Mouse (Mus musculus): ENCODE results near the gene 1700022I11Rik. TPM values are rescaled to one million over a fixed set of nuclear protein-coding genes. Genes with fewer than 3 reads are reported as not detected.
A peak's percentile ranks its signal among the peaks of the same experiment; 100 is the strongest.

Gene 1700022I11Rik
- polyA plus RNA-seq, 1 experiment = 22.4 TPM

GRCm38 (mm10) chr4:43019176-43019575, 49.8 kb downstream of the 1700022I11Rik start:
- H3K4me3 ChIP-seq (ENCODE audit: control insufficient read depth, low read depth, low read length) = peak overlapping the region; percentile 61
- H3K4me1 ChIP-seq (ENCODE audit: control insufficient read depth, insufficient read depth, low read length) = peaks cover 16% of the 10 kb centered on the region
- no peaks in the 10 kb centered on the region; the same call in 1 of the 2 replicates for H3K36me3 ChIP-seq (ENCODE audit: control insufficient read depth, insufficient read depth, low read length)
- no peaks in the 10 kb centered on the region for H3K27me3 ChIP-seq (ENCODE audit: control insufficient read depth, insufficient read depth, low read length)
- no peak for TF ChIP-seq CTCF (IDR thresholded peaks at IDR 0.05; ENCODE audit: control insufficient read depth, insufficient read depth, insufficient replicate concordance, low read depth, low read length)
- H3K27ac ChIP-seq (ENCODE audit: control insufficient read depth, insufficient read depth, low read depth, low read length) = no peak overlapping the region; the same call in 1 of the 2 replicates

GRCm38 (mm10) chr4:43019641-43020465, 50.4 kb downstream of the 1700022I11Rik start:
- Histone ChIP-seq H3K27ac (ENCODE audit: control insufficient read depth, insufficient read depth, low read depth, low read length) (peak overlapping the region; percentile 54), H3K27me3 (ENCODE audit: control insufficient read depth, insufficient read depth, low read length) (no peaks in the 10 kb centered on the region), H3K4me3 (ENCODE audit: control insufficient read depth, low read depth, low read length) (peak overlapping the region; percentile 61), H3K36me3 (ENCODE audit: control insufficient read depth, insufficient read depth, low read length) (no peaks in the 10 kb centered on the region; the same call in 1 of the 2 replicates), H3K4me1 (ENCODE audit: control insufficient read depth, insufficient read depth, low read length) (peaks cover 21% of the 10 kb centered on the region)
- 0 out of 2 replicates have a peak, but pooled peaks have one; percentile 15 for TF ChIP-seq POLR2A (IDR thresholded peaks at IDR 0.05; ENCODE audit: control insufficient read depth, low read depth, low read length)
- TF ChIP-seq CTCF (IDR thresholded peaks at IDR 0.05; ENCODE audit: control insufficient read depth, insufficient read depth, insufficient replicate concordance, low read depth, low read length) = no peak

- no peaks in the 10 kb centered on the region; the same call in 1 of the 2 replicates for H3K36me3 ChIP-seq (ENCODE audit: control insufficient read depth, insufficient read depth, low read length)
These were observed 51.5 kb downstream of the 1700022I11Rik start for GRCm38 (mm10) chr4:43020876-43021275.

GRCm38 (mm10) chr4:43021341-43021740, 51.9 kb downstream of the 1700022I11Rik start:
- Histone ChIP-seq H3K27ac (ENCODE audit: control insufficient read depth, insufficient read depth, low read depth, low read length) (no peak overlapping the region), H3K4me1 (ENCODE audit: control insufficient read depth, insufficient read depth, low read length) (peaks cover 24% of the 10 kb centered on the region), H3K36me3 (ENCODE audit: control insufficient read depth, insufficient read depth, low read length) (no peaks in the 10 kb centered on the region; the same call in 1 of the 2 replicates), H3K4me3 (ENCODE audit: control insufficient read depth, low read depth, low read length) (no peak overlapping the region), H3K27me3 (ENCODE audit: control insufficient read depth, insufficient read depth, low read length) (no peaks in the 10 kb centered on the region)
- TF ChIP-seq CTCF (IDR thresholded peaks at IDR 0.05; ENCODE audit: control insufficient read depth, insufficient read depth, insufficient replicate concordance, low read depth, low read length) (no peak), POLR2A (IDR thresholded peaks at IDR 0.05; ENCODE audit: control insufficient read depth, low read depth, low read length) (no peak)

More at GRCm38 (mm10) chr4:43020876-43021275, 51.5 kb downstream of the 1700022I11Rik start:
- H3K27me3 ChIP-seq (ENCODE audit: control insufficient read depth, insufficient read depth, low read length) = no peaks in the 10 kb centered on the region
- no peak for TF ChIP-seq POLR2A (IDR thresholded peaks at IDR 0.05; ENCODE audit: control insufficient read depth, low read depth, low read length)
- no peak for TF ChIP-seq CTCF (IDR thresholded peaks at IDR 0.05; ENCODE audit: control insufficient read depth, insufficient read depth, insufficient replicate concordance, low read depth, low read length)
- H3K4me3 ChIP-seq (ENCODE audit: control insufficient read depth, low read depth, low read length) = no peak overlapping the region
- no peak overlapping the region for H3K27ac ChIP-seq (ENCODE audit: control insufficient read depth, insufficient read depth, low read depth, low read length)
- H3K4me1 ChIP-seq (ENCODE audit: control insufficient read depth, insufficient read depth, low read length) = peaks cover 24% of the 10 kb centered on the region

GRCm38 (mm10) chr4:43024673-43025072, 55.3 kb downstream of the 1700022I11Rik start:
- H3K36me3 ChIP-seq (ENCODE audit: control insufficient read depth, insufficient read depth, low read length) = no peaks in the 10 kb centered on the region
- H3K27ac ChIP-seq (ENCODE audit: control insufficient read depth, insufficient read depth, low read depth, low read length) = peak overlapping the region; percentile 93; the same call in 1 of the 2 replicates
- H3K4me3 ChIP-seq (ENCODE audit: control insufficient read depth, low read depth, low read length) = peak overlapping the region; percentile 98
- TF ChIP-seq POLR2A (IDR thresholded peaks at IDR 0.05; ENCODE audit: control insufficient read depth, low read depth, low read length) (no peak), CTCF (IDR thresholded peaks at IDR 0.05; ENCODE audit: control insufficient read depth, insufficient read depth, insufficient replicate concordance, low read depth, low read length) (no peak)
- H3K4me1 ChIP-seq (ENCODE audit: control insufficient read depth, insufficient read depth, low read length) = peaks cover 16% of the 10 kb centered on the region
- no peaks in the 10 kb centered on the region for H3K27me3 ChIP-seq (ENCODE audit: control insufficient read depth, insufficient read depth, low read length)

GRCm38 (mm10) chr4:43025084-43025960, 55.9 kb downstream of the 1700022I11Rik start, which contains the start of gene Pigo:
Gene Pigo, minus strand, starts transcription at chr4:43025819.
- H3K36me3 ChIP-seq (ENCODE audit: control insufficient read depth, insufficient read depth, low read length) = no peaks in the 10 kb centered on the region
- H3K27me3 ChIP-seq (ENCODE audit: control insufficient read depth, insufficient read depth, low read length) = no peaks in the 10 kb centered on the region
- peak within 1 kb of the TSS; percentile 93 for H3K27ac ChIP-seq (ENCODE audit: control insufficient read depth, insufficient read depth, low read depth, low read length)
- H3K4me3 ChIP-seq (ENCODE audit: control insufficient read depth, low read depth, low read length) = peak within 1 kb of the TSS; percentile 98
- peaks cover 12% of the 10 kb centered on the region for H3K4me1 ChIP-seq (ENCODE audit: control insufficient read depth, insufficient read depth, low read length)
- TF ChIP-seq CTCF (IDR thresholded peaks at IDR 0.05; ENCODE audit: control insufficient read depth, insufficient read depth, insufficient replicate concordance, low read depth, low read length) (peak; percentile 93), POLR2A (IDR thresholded peaks at IDR 0.05; ENCODE audit: control insufficient read depth, low read depth, low read length) (peak; percentile 86)

- Histone ChIP-seq H3K36me3 (ENCODE audit: control insufficient read depth, insufficient read depth, low read length) (no peaks in the 10 kb centered on the region), H3K4me3 (ENCODE audit: control insufficient read depth, low read depth, low read length) (no peak overlapping the region), H3K4me1 (ENCODE audit: control insufficient read depth, insufficient read depth, low read length) (peaks cover 12% of the 10 kb centered on the region), H3K27me3 (ENCODE audit: control insufficient read depth, insufficient read depth, low read length) (no peaks in the 10 kb centered on the region), H3K27ac (ENCODE audit: control insufficient read depth, insufficient read depth, low read depth, low read length) (no peak overlapping the region)
- TF ChIP-seq CTCF (IDR thresholded peaks at IDR 0.05; ENCODE audit: control insufficient read depth, insufficient read depth, insufficient replicate concordance, low read depth, low read length) = no peak
- no peak for TF ChIP-seq POLR2A (IDR thresholded peaks at IDR 0.05; ENCODE audit: control insufficient read depth, low read depth, low read length)
These were observed 59.7 kb downstream of the 1700022I11Rik start for GRCm38 (mm10) chr4:43029121-43029520.

Measured in testis, adult 2 months (tissue).